In the genomic region with DNA sequence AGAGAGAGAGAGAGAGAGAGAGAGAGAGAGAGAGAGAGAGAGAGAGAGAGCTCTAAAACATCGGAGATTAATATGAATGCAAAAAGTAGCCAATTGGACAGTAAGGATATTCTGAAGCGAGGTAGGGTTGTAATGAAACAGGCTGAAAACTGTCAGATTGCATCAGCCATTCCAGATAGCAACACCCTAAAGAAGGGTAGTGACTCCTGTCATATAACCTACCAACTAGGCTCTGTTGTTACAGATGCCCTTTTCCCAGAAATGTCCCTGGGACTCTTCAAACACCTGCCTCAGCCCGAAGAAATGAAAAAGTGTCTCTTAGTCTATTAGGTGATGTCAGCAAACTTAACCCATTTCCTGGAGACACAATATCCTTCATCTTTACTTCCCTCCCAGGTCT, we compare ENCODE assay signal across 7 mouse cellular contexts. TPM values are rescaled to one million over a fixed set of nuclear protein-coding genes. Genes with fewer than 3 reads are reported as not detected.
DNase-seq lines count a peak whose midpoint lies in the region; ATAC-seq and TF ChIP-seq lines count a peak whose summit lies in the region.

No protein-coding gene starts in this region.

- peak; percentile 46 for DNase-seq in retina, embryonic 14.5 days (ENCODE audit: low spot score)
- DNase-seq in retina, postnatal 1 day = no peak
- no peak for DNase-seq in embryonic facial prominence, embryonic 10.5 days (ENCODE audit: low spot score)
- peak; percentile 26 for DNase-seq in hindbrain, postnatal 0 days (ENCODE audit: low spot score)
- no peak for DNase-seq in adrenal gland, postnatal 14 days
- no peak for DNase-seq in thymus, postnatal 14 days

- TF ChIP-seq CTCF in hindbrain, postnatal 0 days (IDR thresholded peaks at IDR 0.05; ENCODE audit: low read depth) = no peak

- H3K27me3 ChIP-seq in embryonic facial prominence, embryonic 10.5 days (replicated peaks; ENCODE audit: low read depth, poor library complexity, severe bottlenecking) = no peaks in the 10 kb centered on the region
- no peaks in the 10 kb centered on the region for H3K27me3 ChIP-seq in hindbrain, postnatal 0 days (ENCODE audit: insufficient read depth, low read length)
- no peaks in the 10 kb centered on the region for H3K27me3 ChIP-seq in neural tube, embryonic 14.5 days (ENCODE audit: control insufficient read depth, insufficient read depth, low read length)

- WGBS in embryonic facial prominence, embryonic 10.5 days = 47% methylated on average over 3 of the region's 3 CpGs
- 23% methylated on average over 3 of the region's 3 CpGs for WGBS in hindbrain, postnatal 0 days
- 34% methylated on average over 3 of the region's 3 CpGs for WGBS in neural tube, embryonic 14.5 days

- H3K36me3 ChIP-seq in embryonic facial prominence, embryonic 10.5 days (replicated peaks) = peaks cover 19% of the 10 kb centered on the region
- no peaks in the 10 kb centered on the region for H3K36me3 ChIP-seq in hindbrain, postnatal 0 days (ENCODE audit: insufficient read depth, low read length)
- no peaks in the 10 kb centered on the region for H3K36me3 ChIP-seq in neural tube, embryonic 14.5 days (ENCODE audit: control insufficient read depth, insufficient read depth, low read length)

- H3K9me3 ChIP-seq in embryonic facial prominence, embryonic 10.5 days = no peaks in the 10 kb centered on the region
- H3K9me3 ChIP-seq in hindbrain, postnatal 0 days (ENCODE audit: low read length) = no peaks in the 10 kb centered on the region
- H3K9me3 ChIP-seq in neural tube, embryonic 14.5 days (ENCODE audit: control insufficient read depth, low read length) = no peaks in the 10 kb centered on the region

- H3K9ac ChIP-seq in hindbrain, postnatal 0 days (replicated peaks; ENCODE audit: low read length) = peak overlapping the region; percentile 74
- peak overlapping the region; percentile 53 for H3K9ac ChIP-seq in neural tube, embryonic 14.5 days (replicated peaks; ENCODE audit: low read depth, low read length)

- peak overlapping the region; percentile 61 for H3K4me3 ChIP-seq in embryonic facial prominence, embryonic 10.5 days
- H3K4me3 ChIP-seq in hindbrain, postnatal 0 days (ENCODE audit: low read length) = peak overlapping the region; percentile 48
- H3K4me3 ChIP-seq in neural tube, embryonic 14.5 days (ENCODE audit: low read depth, low read length) = peak overlapping the region; percentile 36

- H3K4me2 ChIP-seq in hindbrain, postnatal 0 days (ENCODE audit: low read depth, low read length) = peak overlapping the region; percentile 64
- peak overlapping the region; percentile 58 for H3K4me2 ChIP-seq in neural tube, embryonic 14.5 days (ENCODE audit: low read depth, low read length)

- 0 out of 2 replicates have a peak, but pooled peaks have one; percentile 16 for ATAC-seq in hindbrain, postnatal 0 days
- no peak for ATAC-seq in neural tube, embryonic 14.5 days (ENCODE audit: low read depth)

- peaks cover 7% of the 10 kb centered on the region for H3K4me1 ChIP-seq in embryonic facial prominence, embryonic 10.5 days
- peaks cover 5% of the 10 kb centered on the region; the same call in 1 of the 2 replicates for H3K4me1 ChIP-seq in hindbrain, postnatal 0 days (ENCODE audit: insufficient read depth, low read length)
- H3K4me1 ChIP-seq in neural tube, embryonic 14.5 days (ENCODE audit: control insufficient read depth, insufficient read depth, low read length) = 0 out of 2 replicates have a peak, but pooled peaks cover 5% of the 10 kb centered on the region

- peak overlapping the region; percentile 93 for H3K27ac ChIP-seq in embryonic facial prominence, embryonic 10.5 days (replicated peaks)
- peak overlapping the region; percentile 94 for H3K27ac ChIP-seq in hindbrain, postnatal 0 days
- H3K27ac ChIP-seq in neural tube, embryonic 14.5 days (ENCODE audit: low read depth, low read length) = peak overlapping the region; percentile 90

RNA-seq across cellular contexts. Expression of a gene that starts 24.4 kb away (rescaled TPM):
- polyA plus RNA-seq in embryonic facial prominence, embryonic 10.5 days (2016; fragmentation: Nextera tagmentation; extraction: Ambion mirVana) = 323 and 333 TPM in 2 replicates
- total RNA-seq in hindbrain, postnatal 0 days (2014; rRNA removed) = 75.0 and 100 TPM in 2 replicates
- polyA plus RNA-seq in hindbrain, postnatal 0 days (2015; fragmentation: Nextera tagmentation; extraction: Ambion mirVana) = 90.0 and 93.4 TPM in 2 replicates
- 138 and 165 TPM in 2 replicates for polyA plus RNA-seq in neural tube, embryonic 14.5 days (2014; fragmentation: Nextera tagmentation; extraction: Ambion mirVana)
- 80.5 and 90.4 TPM in 2 replicates for total RNA-seq in adrenal gland, postnatal 14 days (2021)

RNA-seq across cellular contexts. Expression of a gene that starts 41.8 kb away (rescaled TPM):
- 7.6 and 8.0 TPM in 2 replicates for polyA plus RNA-seq in embryonic facial prominence, embryonic 10.5 days (2016; fragmentation: Nextera tagmentation; extraction: Ambion mirVana)
- total RNA-seq in hindbrain, postnatal 0 days (2014; rRNA removed) = 16.6 and 17.7 TPM in 2 replicates
- polyA plus RNA-seq in hindbrain, postnatal 0 days (2015; fragmentation: Nextera tagmentation; extraction: Ambion mirVana) = 6.3 and 6.6 TPM in 2 replicates
- 17.7 and 18.4 TPM in 2 replicates for polyA plus RNA-seq in neural tube, embryonic 14.5 days (2014; fragmentation: Nextera tagmentation; extraction: Ambion mirVana)
- 1.2 and 1.3 TPM in 2 replicates for total RNA-seq in adrenal gland, postnatal 14 days (2021)

RNA-seq across cellular contexts. Expression of a gene that starts 46.6 kb away (rescaled TPM):
- 8.6 TPM in 2 replicates for polyA plus RNA-seq in embryonic facial prominence, embryonic 10.5 days (2016; fragmentation: Nextera tagmentation; extraction: Ambion mirVana)
- 24.2 and 25.1 TPM in 2 replicates for total RNA-seq in hindbrain, postnatal 0 days (2014; rRNA removed)
- 12.6 and 13.0 TPM in 2 replicates for polyA plus RNA-seq in hindbrain, postnatal 0 days (2015; fragmentation: Nextera tagmentation; extraction: Ambion mirVana)
- 20.1 and 23.1 TPM in 2 replicates for polyA plus RNA-seq in neural tube, embryonic 14.5 days (2014; fragmentation: Nextera tagmentation; extraction: Ambion mirVana)
- 9.3 and 12.0 TPM in 2 replicates for total RNA-seq in adrenal gland, postnatal 14 days (2021)

Comparison
In these comparisons a context has a peak if more than half of its experiments do, and no peak if none do; other contexts are left out.
1. DNase-seq: peak in retina, embryonic 14.5 days (single experiment) and hindbrain, postnatal 0 days (single experiment); none in retina, postnatal 1 day (single experiment), embryonic facial prominence, embryonic 10.5 days (single experiment), adrenal gland, postnatal 14 days (single experiment) and thymus, postnatal 14 days (single experiment).
2. Peak in every context shown above with its lines, with median percentiles within 50 percentile points of each other: H3K27ac ChIP-seq and H3K4me3 ChIP-seq.